Mouse (Mus musculus) liver, postnatal 0 days (tissue): Measurements from ENCODE around the gene Esr1.

Experiments used
- CTCF ChIP-seq: sonication (generic); IDR thresholded peaks from 2 replicates; pipeline ENCODE4 v1.5.1; 2016; ENCODE audit warnings: antibody characterized with exemption, low read depth
- EP300 ChIP-seq: IDR thresholded peaks from 2 replicates; pipeline ENCODE4 v1.6.1; 2016; ENCODE audit warnings: antibody characterized with exemption, low read depth, mild to moderate bottlenecking

DNA sequence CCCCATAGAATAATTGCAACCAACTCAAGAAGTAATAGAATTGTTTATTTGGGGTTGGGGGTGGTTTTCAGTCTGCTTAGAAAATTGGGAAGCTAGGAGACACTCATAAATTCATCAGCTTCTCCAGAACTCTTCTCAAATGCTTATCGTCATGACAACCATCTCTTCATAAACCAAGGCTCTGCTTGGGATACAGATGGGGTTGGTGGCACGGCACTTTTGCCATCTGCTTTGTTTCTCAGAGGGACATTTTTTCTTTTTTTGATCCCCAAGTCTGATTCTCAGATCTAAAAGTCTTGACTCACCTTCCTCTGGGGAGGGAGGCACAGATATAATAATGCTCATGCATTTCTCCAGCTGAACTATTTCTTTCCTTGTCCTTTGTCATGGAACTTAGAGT is 313.0 kb downstream of the Esr1 start:
- TF ChIP-seq CTCF (no peak), EP300 (no peak)
